Mouse (Mus musculus): Measurements from ENCODE around the gene Met.

Met gene

GRCm38 (mm10) chr6:17463434-17464280 is at the start of gene Met:
TSS of gene Met (plus strand) at chr6:17463800.
- DNase-seq: no peak

- peak; percentile 19 for DNase-seq
These were observed 45.4 kb upstream of the Met start for GRCm38 (mm10) chr6:17418226-17418625.

- no peak for DNase-seq
These were observed 41.2 kb upstream of the Met start for GRCm38 (mm10) chr6:17422432-17422831.

GRCm38 (mm10) chr6:17429041-17429440 is 34.6 kb upstream of the Met start:
- DNase-seq: no peak

GRCm38 (mm10) chr6:17429611-17430010 is 34.0 kb upstream of the Met start:
- no peak for DNase-seq

GRCm38 (mm10) chr6:17443311-17443710 is 20.3 kb upstream of the Met start:
- DNase-seq: no peak

- DNase-seq: no peak
These were observed 12.3 kb upstream of the Met start for GRCm38 (mm10) chr6:17451305-17451704.

GRCm38 (mm10) chr6:17455116-17455515 is 8.5 kb upstream of the Met start:
- DNase-seq: no peak

GRCm38 (mm10) chr6:17459561-17459960 is 4.0 kb upstream of the Met start:
- no peak for DNase-seq

GRCm38 (mm10) chr6:17461435-17461834 is 2.2 kb upstream of the Met start:
- DNase-seq: no peak

- no peak for DNase-seq
These were observed 853 bp downstream of the Met start for GRCm38 (mm10) chr6:17464281-17465025.

GRCm38 (mm10) chr6:17466526-17466925 is 2.9 kb downstream of the Met start:
- no peak for DNase-seq

- DNase-seq: no peak
These were observed 5.4 kb downstream of the Met start for GRCm38 (mm10) chr6:17468993-17469392.

GRCm38 (mm10) chr6:17473128-17473527 is 9.5 kb downstream of the Met start:
- no peak for DNase-seq

- no peak for DNase-seq
These were observed 14.2 kb downstream of the Met start for GRCm38 (mm10) chr6:17477823-17478222.

- DNase-seq: no peak
These were observed 14.7 kb downstream of the Met start for GRCm38 (mm10) chr6:17478252-17478651.

- DNase-seq: no peak
These were observed 15.4 kb downstream of the Met start for GRCm38 (mm10) chr6:17478838-17479570.

- DNase-seq: no peak
These were observed 17.5 kb downstream of the Met start for GRCm38 (mm10) chr6:17481068-17481467.

GRCm38 (mm10) chr6:17485244-17485643 is 21.6 kb downstream of the Met start:
- DNase-seq: no peak

- no peak for DNase-seq
These were observed 22.2 kb downstream of the Met start for GRCm38 (mm10) chr6:17485782-17486181.

- no peak for DNase-seq
These were observed 24.8 kb downstream of the Met start for GRCm38 (mm10) chr6:17488291-17488817.

- no peak for DNase-seq
These were observed 27.2 kb downstream of the Met start for GRCm38 (mm10) chr6:17490786-17491185.

GRCm38 (mm10) chr6:17491502-17491901 is 27.9 kb downstream of the Met start:
- no peak for DNase-seq
